Mouse (Mus musculus) thymus, postnatal 4 days (tissue): ENCODE measurements around the gene Bckdha.
A peak's percentile ranks its signal among the peaks of the same experiment; 100 is the strongest.

Source experiments
- DNase-seq: peaks from one replicate; pipeline ENCODE4 v3.0.0; 2021

Bckdha gene

DNA sequence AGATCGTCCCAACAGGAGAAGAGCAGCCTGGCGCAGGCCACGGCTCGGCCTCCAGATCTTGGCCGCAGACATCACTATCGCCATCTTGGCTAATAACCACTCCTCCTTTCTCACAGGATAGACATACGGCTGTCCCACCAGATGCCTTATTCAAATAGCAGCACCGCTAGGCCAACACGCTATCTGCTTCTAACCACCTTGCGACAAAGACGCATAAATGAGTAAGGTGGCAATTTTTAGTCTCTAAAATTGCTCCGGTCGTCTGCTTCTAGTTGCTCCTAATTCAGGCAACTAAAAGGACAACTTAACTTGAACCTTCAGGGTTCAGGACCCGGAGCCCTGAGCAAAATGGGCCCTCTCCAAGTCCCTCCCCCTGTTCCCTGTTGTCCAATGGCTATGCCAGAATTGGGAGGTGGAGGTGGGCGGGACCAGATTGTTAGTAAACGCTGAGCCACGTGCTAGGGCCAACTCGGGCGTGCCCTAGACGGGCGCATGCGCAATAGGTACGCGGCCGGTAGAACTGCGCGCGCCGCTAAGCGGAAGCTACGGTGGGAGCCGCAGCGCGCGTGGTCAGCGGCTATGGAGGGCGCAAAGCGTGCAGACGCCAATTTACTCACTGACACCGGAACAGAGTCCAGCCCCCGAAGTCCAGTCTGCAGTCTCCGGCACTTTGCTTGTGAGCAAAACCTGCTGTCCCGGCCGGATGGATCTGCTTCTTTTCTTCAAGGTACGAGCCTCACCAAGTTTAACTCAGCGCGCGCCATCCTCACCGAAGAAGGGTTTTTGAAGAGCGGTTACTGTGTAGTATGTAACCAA is at the start of gene Bckdha, which contains the start of gene Exosc5:
TSS of gene Bckdha (minus strand) at position 325 of the 816 bp plus-strand sequence.
TSS of gene Exosc5 (plus strand) at position 508 of the 816 bp plus-strand sequence.
- peak; percentile 98 for DNase-seq

DNA sequence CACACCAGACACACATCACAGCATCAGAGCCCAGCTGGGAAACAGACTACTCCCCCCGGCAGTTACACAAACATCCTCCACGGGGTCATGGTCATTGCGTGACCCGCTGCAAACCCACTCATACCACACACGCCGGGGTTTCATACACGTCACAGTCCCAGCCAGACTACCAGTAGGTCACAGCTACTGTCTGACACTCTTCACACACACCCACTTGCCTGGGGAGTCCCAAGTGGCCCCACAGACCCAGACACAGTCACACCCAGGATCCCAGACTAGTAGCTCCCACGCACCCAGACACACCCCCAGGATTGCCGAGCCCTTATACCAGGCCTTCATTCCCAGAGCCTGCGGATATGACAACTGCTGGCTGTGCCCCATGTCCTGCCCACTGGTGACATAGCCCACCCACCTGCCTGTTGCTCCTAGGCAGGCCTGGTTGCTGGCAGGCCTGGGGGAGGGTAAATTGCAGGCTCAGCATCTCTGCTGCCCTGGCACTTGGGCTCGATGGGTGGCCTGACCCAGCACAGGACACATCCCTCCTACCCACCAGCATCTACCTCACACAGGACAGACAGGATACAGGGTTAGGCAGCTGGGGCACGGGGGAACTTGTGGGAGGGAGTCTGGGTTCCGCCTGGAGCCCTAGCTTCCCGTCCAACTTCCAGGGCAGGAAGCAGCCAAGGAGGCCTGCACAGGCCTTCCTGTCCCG is 49.0 kb upstream of the Bckdha start:
- DNase-seq: peak; percentile 21

DNA sequence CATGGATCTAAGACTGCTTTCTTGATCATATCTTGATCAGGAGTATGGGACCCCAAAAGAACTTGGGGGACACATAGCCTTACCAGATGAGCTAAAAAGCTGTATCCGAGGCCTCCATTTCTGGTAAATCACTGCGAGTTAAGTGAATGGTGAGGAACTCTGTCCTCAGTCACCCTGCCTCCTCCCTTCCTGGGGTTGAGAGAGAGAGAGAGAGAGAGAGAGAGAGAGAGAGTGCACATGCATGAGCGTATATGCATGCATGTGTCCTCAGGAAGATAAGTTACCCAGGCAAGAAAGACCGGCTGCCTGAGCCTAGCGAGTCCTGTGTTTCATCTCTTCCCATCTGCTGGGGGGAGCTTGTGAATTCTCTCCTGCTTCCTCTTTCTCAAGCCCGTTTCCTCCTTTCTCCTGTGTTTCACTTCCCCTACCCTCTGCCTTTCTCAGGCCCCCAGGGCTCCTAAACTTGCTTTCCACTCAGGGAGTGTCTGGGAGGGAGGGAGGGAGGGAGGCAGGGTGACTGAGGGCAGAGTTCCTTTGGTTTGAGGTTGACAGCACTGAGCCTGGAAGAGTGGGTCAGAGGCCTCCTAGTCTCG is 47.9 kb upstream of the Bckdha start:
- no peak for DNase-seq

DNA sequence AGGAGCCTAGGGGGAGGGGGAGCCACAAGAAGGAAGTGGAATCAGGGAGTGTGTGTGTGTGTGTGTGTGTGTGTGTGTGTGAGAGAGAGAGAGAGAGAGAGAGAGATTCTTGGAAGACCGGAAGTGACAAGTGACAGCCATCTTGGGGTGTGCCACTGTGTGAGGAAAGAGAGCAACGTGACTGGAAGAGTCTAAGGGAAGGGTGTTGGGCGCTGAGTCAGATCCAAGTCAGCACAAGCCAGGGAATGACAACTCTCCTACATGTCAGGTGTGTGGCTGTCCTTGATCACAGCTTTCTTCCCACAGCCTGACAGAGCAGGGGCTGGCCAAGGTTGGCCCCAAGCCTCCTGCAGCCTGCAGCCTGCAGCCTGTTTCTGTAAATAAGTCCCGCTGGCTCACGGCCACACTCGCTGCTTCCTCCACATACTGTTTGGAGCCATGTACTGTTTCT is 47.0 kb upstream of the Bckdha start:
- DNase-seq: no peak

DNA sequence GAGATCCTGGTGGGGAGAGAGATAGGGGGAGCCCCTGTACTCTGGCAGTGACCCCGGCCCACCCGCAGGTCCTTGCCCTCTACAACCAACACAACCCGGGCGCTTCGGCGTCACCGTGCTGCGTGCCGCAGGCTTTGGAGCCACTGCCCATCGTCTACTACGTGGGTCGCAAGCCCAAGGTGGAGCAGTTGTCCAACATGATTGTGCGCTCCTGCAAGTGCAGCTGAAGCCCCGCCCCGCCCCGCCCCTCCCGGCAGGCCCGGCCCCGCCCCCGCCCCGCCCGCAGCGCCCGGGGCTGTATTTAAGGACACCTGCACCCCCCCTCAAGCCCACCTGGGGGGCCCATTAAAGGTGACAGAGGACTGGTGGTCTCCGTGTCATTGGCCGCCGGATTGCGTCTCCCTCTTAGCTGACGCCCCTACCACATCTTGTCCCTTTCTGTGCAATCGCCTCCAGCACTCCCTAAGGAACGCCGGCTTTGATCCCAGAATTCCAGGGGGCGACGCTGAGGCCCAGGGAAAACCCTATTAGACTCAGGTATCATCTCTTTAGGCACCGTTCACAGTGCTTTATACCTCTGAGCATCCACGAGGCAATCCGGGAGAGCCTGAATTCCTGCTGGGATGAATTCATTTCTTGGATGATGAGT is 46.1 kb upstream of the Bckdha start:
- DNase-seq: no peak

DNA sequence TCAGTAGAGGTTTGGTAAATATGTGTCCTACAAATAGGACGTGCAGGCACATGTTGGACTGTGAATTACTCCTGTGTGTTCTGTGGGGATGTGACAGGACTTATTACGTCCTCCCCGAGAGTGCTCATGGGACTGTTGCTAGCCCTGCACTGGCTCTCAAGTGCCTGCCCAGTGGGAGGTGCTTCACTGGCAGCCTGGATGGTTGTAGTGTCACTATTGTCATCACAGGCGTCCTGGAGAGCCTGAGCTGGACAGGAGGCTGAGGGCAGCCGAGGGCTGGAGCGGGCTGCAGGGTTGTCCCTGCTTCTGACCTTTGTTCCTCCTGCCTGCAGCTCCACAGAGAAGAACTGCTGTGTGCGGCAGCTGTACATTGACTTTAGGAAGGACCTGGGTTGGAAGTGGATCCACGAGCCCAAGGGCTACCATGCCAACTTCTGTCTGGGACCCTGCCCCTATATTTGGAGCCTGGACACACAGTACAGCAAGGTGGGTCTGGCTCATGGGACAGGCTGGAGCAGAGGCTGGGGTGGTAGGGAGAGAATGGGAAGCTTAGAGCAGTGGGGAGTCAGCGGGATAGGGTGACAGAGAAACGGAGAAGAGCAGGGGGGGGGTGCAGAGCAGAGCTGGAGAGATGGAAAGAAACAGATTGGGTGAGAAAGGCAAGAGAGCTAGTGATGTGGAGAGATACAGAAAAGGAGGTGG is 45.2 kb upstream of the Bckdha start:
- no peak for DNase-seq

DNA sequence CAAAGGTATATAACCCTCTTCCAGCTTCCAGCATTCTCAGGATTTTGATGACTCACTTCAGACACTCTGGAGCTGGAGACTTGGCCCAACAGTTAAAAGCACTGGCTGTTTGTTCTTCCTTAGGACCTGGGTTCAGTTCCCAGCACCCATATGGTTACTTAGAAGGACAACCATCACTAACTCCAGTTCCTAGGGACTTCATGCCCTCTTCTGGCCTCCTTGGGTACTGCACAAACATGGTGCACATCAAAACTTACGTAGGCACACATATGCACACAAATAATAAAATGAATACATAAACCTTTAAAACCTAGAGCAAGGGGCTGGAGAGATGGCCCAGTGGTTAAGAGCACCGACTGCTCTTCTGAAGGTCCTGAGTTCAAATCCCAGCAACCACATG is 43.6 kb upstream of the Bckdha start:
- DNase-seq: peak; percentile 37

DNA sequence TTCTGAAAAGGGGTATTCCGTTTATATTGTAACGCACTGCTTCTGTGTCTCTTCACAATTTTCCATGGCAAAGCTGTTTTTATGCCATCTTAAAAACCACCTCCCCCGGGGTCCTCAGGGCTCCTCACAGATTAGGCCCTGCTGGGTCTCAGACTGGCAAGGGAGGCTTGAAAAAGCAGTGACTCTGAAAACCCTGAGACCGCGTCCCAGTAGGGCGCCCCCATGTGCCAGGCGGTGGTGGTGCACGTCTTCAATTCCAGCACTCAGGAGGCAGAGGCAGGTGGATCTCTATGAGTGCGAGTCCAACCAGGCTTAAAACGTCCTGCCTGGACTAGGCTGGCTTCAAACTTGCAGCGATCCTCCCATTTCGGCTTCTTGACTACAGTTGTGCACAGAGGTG is 42.0 kb upstream of the Bckdha start:
- peak; percentile 29 for DNase-seq

DNA sequence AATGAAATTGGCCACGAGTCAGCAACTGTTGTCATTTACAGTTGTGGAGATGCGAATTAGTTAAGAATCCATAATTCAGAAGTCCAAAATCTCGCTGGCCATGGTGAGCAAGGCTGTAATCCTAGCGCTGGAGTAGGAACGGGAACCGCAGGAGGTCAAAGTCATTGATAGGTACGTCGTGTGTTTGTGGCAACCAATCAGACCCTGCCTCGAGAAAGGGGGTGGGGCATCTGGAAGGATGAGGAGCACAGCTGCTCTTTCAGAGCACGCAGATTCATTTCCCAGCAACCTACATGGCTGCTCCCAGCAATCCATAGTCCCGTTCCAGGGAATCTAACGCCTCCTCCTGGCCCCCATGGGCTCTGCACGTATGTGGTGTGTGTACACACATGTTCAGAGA is 41.1 kb upstream of the Bckdha start:
- no peak for DNase-seq

DNA sequence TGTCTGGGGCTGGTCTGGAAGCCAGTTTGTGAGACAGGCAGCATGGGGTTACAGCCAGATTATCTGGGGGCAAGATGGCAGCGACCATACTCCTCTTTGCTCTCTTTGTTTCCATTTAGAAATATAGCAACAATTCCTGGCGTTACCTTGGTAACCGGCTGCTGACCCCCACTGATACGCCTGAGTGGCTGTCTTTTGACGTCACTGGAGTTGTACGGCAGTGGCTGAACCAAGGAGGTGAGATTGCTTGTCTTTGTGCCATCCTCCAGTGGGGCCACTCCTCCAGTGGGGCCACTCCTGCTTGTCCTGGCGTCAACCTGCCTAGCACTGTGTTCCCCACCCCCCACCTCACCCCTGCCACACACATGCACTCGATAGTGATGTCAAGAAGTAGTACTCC is 35.3 kb upstream of the Bckdha start:
- DNase-seq: no peak

DNA sequence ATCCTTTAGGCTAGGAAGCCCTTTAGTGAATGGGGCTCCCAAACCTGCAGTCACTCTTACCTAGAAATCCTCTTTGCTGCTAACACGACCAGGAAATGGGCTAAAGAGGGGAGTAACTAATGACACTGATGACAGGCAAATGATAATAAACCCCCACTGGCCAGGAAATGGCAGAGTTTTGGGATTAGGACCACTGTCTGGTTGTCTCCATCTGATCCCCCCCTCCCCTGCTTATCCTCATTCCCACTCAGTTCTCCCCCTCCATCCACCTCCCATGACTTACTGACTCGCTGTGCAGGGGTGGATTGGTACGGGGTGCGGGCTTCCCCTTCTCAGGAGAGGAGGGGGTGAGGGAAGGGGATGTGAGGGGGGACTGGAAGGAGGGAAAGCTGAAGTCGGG is 31.3 kb upstream of the Bckdha start:
- DNase-seq: no peak

DNA sequence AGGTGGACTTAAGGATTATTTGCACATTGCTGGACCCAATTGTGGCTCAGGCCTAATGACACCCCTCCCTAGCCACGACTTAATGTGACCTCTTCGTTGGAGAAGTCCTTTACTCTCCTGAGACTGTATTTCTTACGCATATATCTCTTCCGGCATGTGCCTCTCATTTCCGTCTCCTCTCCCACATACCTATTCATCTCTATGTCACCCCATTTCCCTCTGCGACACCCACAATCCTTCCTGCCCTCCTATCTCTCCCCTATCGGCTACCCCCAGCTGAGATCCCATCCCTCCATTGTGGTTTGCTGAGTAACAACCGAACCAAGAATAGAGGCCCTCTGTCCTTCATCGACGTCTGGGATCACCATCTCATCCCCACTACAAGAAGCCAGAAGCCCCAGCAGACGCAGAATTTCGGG is 30.8 kb upstream of the Bckdha start:
- no peak for DNase-seq

DNA sequence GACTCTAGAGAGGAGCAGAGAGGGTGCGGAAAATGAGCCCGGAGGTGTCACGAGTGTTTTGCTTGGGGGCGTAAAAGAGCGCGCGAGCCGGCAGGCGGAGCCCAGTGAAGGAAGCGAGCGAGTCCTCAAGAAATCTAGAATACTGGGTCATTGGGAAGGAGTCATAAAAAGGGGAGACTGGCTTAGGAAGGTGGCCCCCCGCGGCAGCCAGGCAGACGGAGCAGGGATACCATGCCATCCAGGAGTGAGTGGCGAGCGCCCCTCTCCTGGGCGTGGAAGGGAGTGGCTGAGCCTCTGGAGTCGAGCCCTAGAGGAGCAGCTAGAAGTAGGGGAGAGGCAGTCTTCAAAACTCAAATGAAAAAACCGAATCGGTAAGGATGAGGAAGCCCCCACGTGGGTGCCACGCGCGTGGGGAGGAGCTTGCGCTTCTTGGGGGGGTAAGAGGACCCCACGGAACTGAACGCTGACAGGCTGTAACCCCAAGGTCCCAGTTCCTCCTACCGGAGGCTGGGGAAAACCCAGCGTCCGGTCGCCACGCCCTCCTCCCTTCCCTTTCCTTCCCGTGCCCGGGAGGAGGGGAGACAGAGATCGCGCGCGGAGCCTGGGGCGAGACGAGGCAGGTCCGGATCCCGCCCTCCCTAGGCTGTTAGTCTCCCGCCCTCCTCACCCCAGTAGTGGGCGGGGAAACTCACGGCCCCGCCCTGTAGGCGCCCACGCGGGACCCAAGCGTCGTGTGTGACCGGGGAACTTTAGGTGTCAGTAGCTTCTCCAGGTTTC is 30.2 kb upstream of the Bckdha start:
- peak; percentile 84 for DNase-seq

DNA sequence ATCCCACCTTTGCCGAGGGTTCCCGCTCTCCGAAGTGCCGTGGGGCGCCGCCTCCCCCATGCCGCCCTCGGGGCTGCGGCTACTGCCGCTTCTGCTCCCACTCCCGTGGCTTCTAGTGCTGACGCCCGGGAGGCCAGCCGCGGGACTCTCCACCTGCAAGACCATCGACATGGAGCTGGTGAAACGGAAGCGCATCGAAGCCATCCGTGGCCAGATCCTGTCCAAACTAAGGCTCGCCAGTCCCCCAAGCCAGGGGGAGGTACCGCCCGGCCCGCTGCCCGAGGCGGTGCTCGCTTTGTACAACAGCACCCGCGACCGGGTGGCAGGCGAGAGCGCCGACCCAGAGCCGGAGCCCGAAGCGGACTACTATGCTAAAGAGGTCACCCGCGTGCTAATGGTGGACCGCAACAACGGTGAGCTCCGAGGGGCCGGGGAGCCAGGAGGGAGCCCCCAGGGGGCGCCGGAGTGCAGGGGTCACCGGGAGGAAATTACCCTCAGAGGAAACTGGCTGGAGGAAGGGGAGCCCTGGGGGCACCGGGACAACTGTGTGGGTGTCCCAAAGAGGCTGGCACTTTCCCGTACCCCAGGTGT is 29.1 kb upstream of the Bckdha start:
- peak; percentile 90 for DNase-seq

DNA sequence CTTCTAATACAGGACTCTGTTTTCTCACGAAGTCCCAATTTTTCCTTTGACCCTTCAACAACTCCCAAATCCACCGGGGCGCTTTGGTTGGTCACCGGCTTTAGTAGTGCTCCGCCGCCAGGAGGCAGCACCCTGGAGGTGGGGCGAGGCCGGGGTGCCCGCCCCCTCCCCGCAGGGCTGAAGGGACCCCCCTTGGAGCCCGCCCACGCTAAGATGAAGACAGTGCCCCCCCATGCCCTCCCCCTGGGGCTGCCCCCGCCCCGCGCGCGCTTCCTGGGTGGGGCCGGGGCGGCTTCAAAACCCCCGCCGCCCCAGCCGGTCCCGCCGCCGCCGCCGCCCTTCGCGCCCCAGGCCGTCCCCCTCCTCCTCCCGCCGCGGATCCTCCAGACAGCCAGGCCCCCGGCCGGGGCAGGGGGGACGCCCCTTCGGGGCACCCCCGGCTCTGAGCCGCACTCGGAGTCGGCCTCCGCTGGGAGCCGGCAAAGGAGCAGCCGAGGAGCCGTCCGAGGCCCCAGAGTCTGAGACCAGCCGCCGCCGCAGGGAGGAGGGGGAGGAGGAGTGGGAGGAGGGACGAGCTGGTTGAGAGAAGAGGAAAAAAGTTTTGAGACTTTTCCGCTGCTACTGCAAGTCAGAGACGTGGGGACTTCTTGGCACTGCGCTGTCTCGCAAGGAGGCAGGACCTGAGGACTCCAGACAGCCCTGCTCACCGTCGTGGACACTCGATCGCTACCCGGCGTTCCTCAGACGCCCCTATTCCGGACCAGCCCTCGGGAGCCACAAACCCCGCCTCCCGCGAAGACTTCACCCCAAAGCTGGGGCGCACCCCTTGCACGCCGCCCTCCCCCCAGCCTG is 28.1 kb upstream of the Bckdha start, which contains the start of gene Tgfb1:
TSS of gene Tgfb1 (plus strand) at position 323 of the 852 bp plus-strand sequence.
- DNase-seq: peak; percentile 95

DNA sequence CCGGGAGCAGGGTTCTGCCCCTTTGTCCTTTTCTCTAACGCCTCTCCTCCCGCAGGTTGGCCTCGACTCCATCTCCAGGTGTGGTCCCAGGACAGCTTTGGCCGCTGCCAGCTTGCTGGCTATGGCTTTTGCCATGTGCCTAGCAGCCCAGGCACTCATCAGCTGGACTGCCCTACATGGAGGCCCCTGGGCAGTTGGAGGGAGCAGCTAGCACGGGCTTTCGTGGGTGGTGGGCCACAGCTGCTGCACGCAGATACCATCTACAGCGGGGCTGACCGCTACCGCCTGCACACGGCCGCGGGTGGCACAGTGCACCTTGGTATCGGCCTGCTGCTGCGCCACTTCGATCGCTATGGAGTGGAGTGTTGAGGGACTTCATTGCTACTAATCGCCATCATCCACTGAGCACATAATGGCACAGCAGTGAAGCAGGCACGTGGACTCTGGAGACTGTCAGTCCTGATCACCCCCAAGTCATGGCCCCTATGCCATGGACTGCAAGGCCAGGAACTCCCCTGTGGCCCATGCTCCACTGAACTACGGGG is 27.2 kb upstream of the Bckdha start:
- DNase-seq: peak; percentile 47

DNA sequence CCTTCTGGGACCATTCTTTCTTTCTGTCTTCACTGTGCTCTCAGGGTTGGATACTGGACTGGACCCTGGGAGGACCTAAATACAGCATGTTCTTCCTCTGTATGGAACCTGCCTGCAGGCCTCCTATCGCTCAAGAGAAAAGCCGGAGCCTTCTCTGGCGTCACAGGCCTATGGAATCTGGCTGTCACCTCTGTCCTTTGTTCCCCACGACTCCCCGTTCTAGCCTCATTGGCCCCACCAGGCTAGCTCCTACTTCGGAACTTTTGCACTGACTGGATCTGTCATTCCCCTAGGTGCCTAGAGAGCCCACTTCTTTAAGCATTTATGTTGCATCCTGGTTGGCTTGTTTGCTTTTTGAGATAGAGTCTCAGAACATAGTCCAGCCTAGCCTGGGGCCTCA is 25.9 kb upstream of the Bckdha start:
- DNase-seq: no peak

DNA sequence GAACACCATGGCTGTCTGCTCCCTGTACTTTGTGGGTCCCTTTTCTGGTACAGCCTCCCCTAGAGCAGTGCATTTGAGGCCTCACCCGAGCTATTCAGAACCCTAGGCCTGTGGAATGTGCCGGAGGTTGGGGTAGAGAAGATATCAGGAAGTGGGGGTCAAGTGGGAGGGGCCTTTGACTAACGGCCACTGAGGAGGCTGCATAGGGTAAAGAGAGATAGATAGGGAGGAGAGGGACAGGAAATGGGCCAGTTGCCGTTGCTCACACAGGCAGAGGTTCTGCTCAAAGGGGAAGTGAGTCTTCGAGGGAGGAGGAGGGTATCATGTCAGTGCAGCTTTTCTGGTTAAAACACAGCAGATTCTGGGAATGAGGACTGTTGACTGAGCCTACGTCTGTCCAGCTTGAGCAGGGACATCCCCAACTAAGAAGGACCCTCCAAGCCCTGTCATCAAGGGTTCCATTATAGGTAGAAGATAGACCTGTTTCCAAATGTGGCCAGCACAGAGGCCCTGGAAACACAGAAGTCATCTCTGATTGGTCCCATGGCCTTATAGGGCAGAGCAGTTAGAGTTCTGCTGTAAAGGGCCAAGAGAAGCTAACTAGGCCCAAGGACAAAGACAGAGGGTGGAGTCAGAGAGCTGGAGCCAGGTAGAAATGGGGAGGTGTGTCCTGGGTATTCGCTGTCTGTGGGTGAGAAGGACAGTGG is 24.8 kb upstream of the Bckdha start:
- DNase-seq: peak; percentile 63
